Mouse (Mus musculus): ENCODE data around the gene Cd46.
A peak's percentile ranks its signal among the peaks of the same experiment; 100 is the strongest.

- no peak for TF ChIP-seq ZC3H11A (IDR thresholded peaks at IDR 0.05; ENCODE audit: borderline replicate concordance, low read depth, low read length)
- TF ChIP-seq MAFK (IDR thresholded peaks at IDR 0.05; ENCODE audit: insufficient read depth, low read depth, low read length), result no peak
- no peak for TF ChIP-seq HCFC1 (IDR thresholded peaks at IDR 0.05; ENCODE audit: borderline replicate concordance, insufficient read depth, low read length)
- TF ChIP-seq ZNF384 (IDR thresholded peaks at IDR 0.05; ENCODE audit: low read depth, low read length), result peak; percentile 86
- no peak for TF ChIP-seq CHD2 (IDR thresholded peaks at IDR 0.05; ENCODE audit: low read depth, low read length)
These were observed 73.7 kb downstream of the Cd46 start for GRCm38 (mm10) chr1:195018089-195018999.

Measured in ES-E14 (cell line).